ENCODE assay signal across 9 mouse cellular contexts in the genomic region with DNA sequence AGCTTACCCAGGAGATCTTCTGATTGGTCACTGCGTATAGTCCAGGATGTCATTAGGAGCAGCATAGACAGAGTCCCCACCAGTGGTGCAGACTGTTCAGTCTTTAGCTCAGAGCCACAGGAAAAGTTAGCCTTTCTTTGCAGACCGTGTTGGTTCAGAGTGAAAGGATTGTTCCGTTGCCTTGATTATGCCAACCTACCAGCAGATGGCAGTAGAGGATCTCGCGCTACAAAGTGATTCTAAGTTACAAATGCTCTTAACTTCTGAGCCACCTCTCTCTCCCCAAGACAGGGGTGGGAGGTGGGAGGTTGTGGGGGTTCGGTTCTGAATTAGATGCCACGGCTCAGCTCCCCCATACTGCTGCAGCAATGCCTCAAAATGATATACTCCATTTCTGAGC. TPM values are rescaled to one million over a fixed set of nuclear protein-coding genes. Genes with fewer than 3 reads are reported as not detected.
DNase-seq lines count a peak whose midpoint lies in the region; ATAC-seq lines count a peak whose summit lies in the region.
"Had no signal": no experiment of that assay in that cellular context is flagged by ENCODE, and none has a peak within 500 bp of the region (broad histone marks: within the 10 kb centered on the region; RNA-seq: fewer than 3 reads in every experiment).

No protein-coding gene starts in this region.

- no peaks in the 10 kb centered on the region for H3K4me1 ChIP-seq in forebrain, embryonic 16.5 days (replicated peaks; ENCODE audit: control insufficient read depth, insufficient read depth, low read length)
- H3K4me1 ChIP-seq in hindbrain, embryonic 14.5 days (replicated peaks; ENCODE audit: control insufficient read depth, insufficient read depth, low read length): no peaks in the 10 kb centered on the region
- H3K4me1 ChIP-seq: embryonic facial prominence, embryonic 13.5 days had no signal

- no peak overlapping the region for H3K4me3 ChIP-seq in forebrain, embryonic 16.5 days (replicated peaks; ENCODE audit: low read length)
- H3K4me3 ChIP-seq in hindbrain, embryonic 14.5 days (replicated peaks; ENCODE audit: low read length): no peak overlapping the region
- H3K4me3 ChIP-seq: embryonic facial prominence, embryonic 13.5 days had no signal

- no peaks in the 10 kb centered on the region for H3K9me3 ChIP-seq in forebrain, embryonic 16.5 days (ENCODE audit: control insufficient read depth, low read length)
- H3K9me3 ChIP-seq in hindbrain, embryonic 14.5 days (ENCODE audit: control insufficient read depth, low read length): no peaks in the 10 kb centered on the region
- H3K9me3 ChIP-seq: embryonic facial prominence, embryonic 13.5 days had no signal

- peak; percentile 18 for DNase-seq in ovary, postnatal 36 days (ENCODE audit: low spot score)
- DNase-seq in ovary, postnatal 10 days (ENCODE audit: low spot score): no peak
- DNase-seq in c-Kit-positive CD71-positive TER-119-positive erythroid progenitor cells, embryonic 14.5 days (ENCODE audit: low spot score): peak; percentile 53
- DNase-seq in hindbrain, embryonic 14.5 days (ENCODE audit: low spot score): peak; percentile 89
- DNase-seq in layer of hippocampus, postnatal 36 days: peak; percentile 50 to 68
- DNase-seq in mesoderm, embryonic 11.5 days (ENCODE audit: low read depth, low spot score): peak; percentile 81
- peak; percentile 21 to 65 for DNase-seq in spleen, postnatal 10 days (ENCODE audit: low spot score in 2 of 2)

- no peak overlapping the region for H3K9ac ChIP-seq in forebrain, embryonic 16.5 days (replicated peaks; ENCODE audit: low read depth, low read length)
- no peak overlapping the region for H3K9ac ChIP-seq in hindbrain, embryonic 14.5 days

- ATAC-seq in forebrain, embryonic 16.5 days: peak; percentile 18; the same call in 1 of the 2 replicates
- ATAC-seq in hindbrain, embryonic 14.5 days (ENCODE audit: low FRiP score): peak; percentile 48; the same call in 1 of the 2 replicates

- H3K4me2 ChIP-seq in forebrain, embryonic 16.5 days (ENCODE audit: low read length): no peak overlapping the region
- H3K4me2 ChIP-seq in hindbrain, embryonic 14.5 days (replicated peaks): no peak overlapping the region
- H3K4me2 ChIP-seq: embryonic facial prominence, embryonic 13.5 days had no signal

- no peaks in the 10 kb centered on the region for H3K36me3 ChIP-seq in forebrain, embryonic 16.5 days (ENCODE audit: control insufficient read depth, insufficient read depth)
- H3K36me3 ChIP-seq in hindbrain, embryonic 14.5 days (replicated peaks; ENCODE audit: control insufficient read depth, insufficient read depth): no peaks in the 10 kb centered on the region
- H3K36me3 ChIP-seq: embryonic facial prominence, embryonic 13.5 days had no signal

- H3K27ac ChIP-seq in forebrain, embryonic 16.5 days (ENCODE audit: low read length): no peak overlapping the region
- H3K27ac ChIP-seq in hindbrain, embryonic 14.5 days: no peak overlapping the region
- H3K27ac ChIP-seq: embryonic facial prominence, embryonic 13.5 days had no signal

- no peaks in the 10 kb centered on the region for H3K27me3 ChIP-seq in forebrain, embryonic 16.5 days (replicated peaks; ENCODE audit: control insufficient read depth, insufficient read depth, low read length)
- H3K27me3 ChIP-seq in hindbrain, embryonic 14.5 days (ENCODE audit: control insufficient read depth, insufficient read depth, low read length): no peaks in the 10 kb centered on the region
- H3K27me3 ChIP-seq: embryonic facial prominence, embryonic 13.5 days had no signal

- 7% methylated on average over 7 of the region's 7 CpGs for WGBS in forebrain, embryonic 16.5 days
- WGBS in hindbrain, embryonic 14.5 days: 11% methylated on average over 7 of the region's 7 CpGs

RNA-seq across cellular contexts. Expression of gene Inpp4a, which starts 27.2 kb away (rescaled TPM):
- polyA plus RNA-seq in forebrain, embryonic 16.5 days (2015; fragmentation: Nextera tagmentation; extraction: Ambion mirVana): 57.5 and 65.2 TPM in 2 replicates
- 63.7 and 64.3 TPM in 2 replicates for polyA plus RNA-seq in hindbrain, embryonic 14.5 days (2014; fragmentation: Nextera tagmentation; extraction: Ambion mirVana)
- total RNA-seq in layer of hippocampus, postnatal 36 days (2021): 100 to 1,000 TPM; 159 to 165 TPM

RNA-seq across cellular contexts. Expression of gene Cnga3, which starts 58.2 kb away (rescaled TPM):
- 0.06 and 0.23 TPM in 2 replicates for polyA plus RNA-seq in forebrain, embryonic 16.5 days (2015; fragmentation: Nextera tagmentation; extraction: Ambion mirVana)
- polyA plus RNA-seq in hindbrain, embryonic 14.5 days (2014; fragmentation: Nextera tagmentation; extraction: Ambion mirVana): 0.12 and 0.16 TPM in 2 replicates
- total RNA-seq in layer of hippocampus, postnatal 36 days (2021): under 1 TPM; 0.42 to 0.46 TPM
